Mouse (Mus musculus): Measurements from ENCODE around the gene Tspan15.

Gene Tspan15

GRCm38 (mm10) chr10:62230708-62231394 is at the start of gene Tspan15:
Gene Tspan15 (minus strand): TSS chr10:62231251.
- peak; percentile 80 to 83 for DNase-seq (ENCODE audit: low spot score in 2 of 2)

- no peak for DNase-seq (ENCODE audit: low spot score in 2 of 2)
Measured at GRCm38 (mm10) chr10:62279671-62280070, 48.6 kb upstream of the Tspan15 start.

GRCm38 (mm10) chr10:62279066-62279465 is 48.0 kb upstream of the Tspan15 start:
- DNase-seq (ENCODE audit: low spot score in 2 of 2), result no peak

GRCm38 (mm10) chr10:62277499-62278293 is 46.6 kb upstream of the Tspan15 start:
- no peak for DNase-seq (ENCODE audit: low spot score in 2 of 2)

- DNase-seq (ENCODE audit: low spot score in 2 of 2), result peak; percentile 61 to 71
Measured at GRCm38 (mm10) chr10:62275235-62275634, 44.2 kb upstream of the Tspan15 start.

GRCm38 (mm10) chr10:62269278-62269677 is 38.2 kb upstream of the Tspan15 start:
- DNase-seq (ENCODE audit: low spot score in 2 of 2), result no peak

- no peak for DNase-seq (ENCODE audit: low spot score in 2 of 2)
Measured at GRCm38 (mm10) chr10:62264299-62264698, 33.2 kb upstream of the Tspan15 start.

- DNase-seq (ENCODE audit: low spot score in 2 of 2), result peak; percentile 39 to 54
Measured at GRCm38 (mm10) chr10:62261115-62261886, 30.2 kb upstream of the Tspan15 start.

GRCm38 (mm10) chr10:62258298-62258697 is 27.2 kb upstream of the Tspan15 start:
- no peak for DNase-seq (ENCODE audit: low spot score in 2 of 2)

GRCm38 (mm10) chr10:62252496-62253235 is 21.6 kb upstream of the Tspan15 start:
- no peak for DNase-seq (ENCODE audit: low spot score in 2 of 2)

GRCm38 (mm10) chr10:62252000-62252488 is 21.0 kb upstream of the Tspan15 start, which contains the start of gene Tacr2:
Gene Tacr2 (plus strand): TSS chr10:62252438.
- DNase-seq (ENCODE audit: low spot score in 2 of 2), result no peak

GRCm38 (mm10) chr10:62247815-62248214 is 16.8 kb upstream of the Tspan15 start:
- DNase-seq (ENCODE audit: low spot score in 2 of 2), result peak in 1 of 2 experiments; percentile 18

- no peak for DNase-seq (ENCODE audit: low spot score in 2 of 2)
Measured at GRCm38 (mm10) chr10:62247156-62247555, 16.1 kb upstream of the Tspan15 start.

GRCm38 (mm10) chr10:62244067-62244466 is 13.0 kb upstream of the Tspan15 start:
- DNase-seq (ENCODE audit: low spot score in 2 of 2), result no peak

GRCm38 (mm10) chr10:62242896-62243295 is 11.8 kb upstream of the Tspan15 start:
- DNase-seq (ENCODE audit: low spot score in 2 of 2), result peak; percentile 39 to 57

GRCm38 (mm10) chr10:62242358-62242757 is 11.3 kb upstream of the Tspan15 start:
- no peak for DNase-seq (ENCODE audit: low spot score in 2 of 2)

- no peak for DNase-seq (ENCODE audit: low spot score in 2 of 2)
Measured at GRCm38 (mm10) chr10:62239270-62239669, 8.2 kb upstream of the Tspan15 start.

- no peak for DNase-seq (ENCODE audit: low spot score in 2 of 2)
Measured at GRCm38 (mm10) chr10:62238688-62239087, 7.6 kb upstream of the Tspan15 start.

- DNase-seq (ENCODE audit: low spot score in 2 of 2), result peak in 1 of 2 experiments; percentile 13
Measured at GRCm38 (mm10) chr10:62237205-62237604, 6.2 kb upstream of the Tspan15 start.

GRCm38 (mm10) chr10:62236165-62236564 is 5.1 kb upstream of the Tspan15 start:
- no peak for DNase-seq (ENCODE audit: low spot score in 2 of 2)

- peak in 1 of 2 experiments; percentile 22 for DNase-seq (ENCODE audit: low spot score in 2 of 2)
Measured at GRCm38 (mm10) chr10:62231811-62232210, 760 bp upstream of the Tspan15 start.
